Mouse (Mus musculus) heart, adult 2 months (tissue): ENCODE results near the gene Hs3st6.

Experiments
- CTCF ChIP-seq: fragments of 200-600 bp; IDR thresholded peaks from 2 replicates; pipeline ENCODE4 v1.8.1; 2022; ENCODE audit warnings: antibody characterized with exemption, mild to moderate bottlenecking, moderate library complexity
- EP300 ChIP-seq: fragments of 200-500 bp; IDR thresholded peaks from 2 replicates; pipeline ENCODE4 v1.6.1; 2011; ENCODE audit warnings: low read depth, low read length, control low read depth; ENCODE audit not compliant: insufficient read depth
- POLR2A ChIP-seq: fragments of 200-500 bp; IDR thresholded peaks from 2 replicates; pipeline ENCODE4 v1.6.1; 2011; ENCODE audit warnings: mild to moderate bottlenecking, low read depth, low read length, control low read depth; ENCODE audit not compliant: insufficient read depth

- no peak for TF ChIP-seq POLR2A
- TF ChIP-seq CTCF: no peak
- TF ChIP-seq EP300: no peak
Observed at GRCm38 (mm10) chr17:24746986-24747385, 5.8 kb upstream of the Hs3st6 start.
